Mouse (Mus musculus) megakaryocyte-erythroid progenitor cell, adult 5-6 weeks (primary cell): ENCODE data around the gene 6330409D20Rik. TPM values are rescaled to one million over a fixed set of nuclear protein-coding genes. Genes with fewer than 3 reads are reported as not detected.
A peak's percentile ranks its signal among the peaks of the same experiment; 100 is the strongest.

Experiments
- ATAC-seq: replicated peaks from 2 replicates; pipeline ENCODE4 v1.8.0; 2016; ENCODE audit warnings: mild to moderate bottlenecking, inconsistent platforms; ENCODE audit not compliant: severe bottlenecking, poor library complexity, low FRiP score, low TSS enrichment
- total RNA-seq, 2 experiments: library from RNA; stranded (forward) in 1 of 2; stranded (reverse) in 1 of 2; fragments of 200-1000, 215-1000 nt in 1 of 2; fragments of >200 nt in 1 of 2; fragmentation: Nextera tagmentation in 1 of 2; gene quantifications; 2 replicates each; pipeline ENCODE4 v1.2.3; 2014 to 2017

Gene 6330409D20Rik
- total RNA-seq, 2 experiments from 2014 or later: not detected

- ATAC-seq: no peak
Measured at GRCm38 (mm10) chr2:32758503-32758902, 17.7 kb upstream of the 6330409D20Rik start.

DNA sequence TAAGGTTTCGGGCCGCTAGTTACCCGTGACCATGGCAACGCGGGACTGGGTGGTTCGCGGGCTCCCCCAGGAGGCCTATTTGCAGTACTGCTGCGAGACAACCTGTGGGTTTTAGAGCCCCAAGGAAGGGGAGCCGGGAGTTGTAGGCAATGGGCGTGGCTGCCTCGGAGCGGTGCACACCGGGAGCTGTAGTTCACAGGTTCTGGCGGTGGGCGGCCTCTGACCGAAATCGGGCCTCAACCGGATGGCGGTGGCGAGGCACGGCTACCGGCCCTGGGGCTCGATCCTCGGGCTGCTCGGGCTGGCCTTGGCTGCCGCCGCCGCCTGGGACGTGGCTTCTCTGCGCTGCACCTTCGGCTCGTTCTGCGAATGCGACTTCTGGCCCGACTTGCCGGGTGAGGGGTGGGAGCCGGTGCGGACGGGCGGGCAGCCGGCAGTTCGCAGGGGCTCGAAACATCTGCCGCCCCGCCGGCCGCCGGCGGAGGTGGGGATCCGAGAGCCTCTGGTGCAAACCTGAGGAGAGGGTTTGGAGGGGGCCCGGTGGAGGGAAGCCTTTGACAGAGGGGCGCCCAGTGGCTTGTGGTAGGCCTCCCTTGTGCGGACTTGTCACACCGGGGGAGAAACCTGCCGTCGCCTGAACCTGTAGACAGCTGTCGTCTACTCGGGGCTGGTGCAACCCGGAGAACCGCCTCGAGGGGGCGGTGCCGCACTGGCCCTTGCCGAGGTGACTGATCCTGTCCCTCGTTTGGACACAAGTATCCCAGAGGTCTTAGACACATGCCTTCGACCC is 16.4 kb upstream of the 6330409D20Rik start, which contains the start of gene Tor2a:
Gene Tor2a (plus strand): TSS at position 179 of the 790 bp plus-strand sequence.
- peak; percentile 97 for ATAC-seq

DNA sequence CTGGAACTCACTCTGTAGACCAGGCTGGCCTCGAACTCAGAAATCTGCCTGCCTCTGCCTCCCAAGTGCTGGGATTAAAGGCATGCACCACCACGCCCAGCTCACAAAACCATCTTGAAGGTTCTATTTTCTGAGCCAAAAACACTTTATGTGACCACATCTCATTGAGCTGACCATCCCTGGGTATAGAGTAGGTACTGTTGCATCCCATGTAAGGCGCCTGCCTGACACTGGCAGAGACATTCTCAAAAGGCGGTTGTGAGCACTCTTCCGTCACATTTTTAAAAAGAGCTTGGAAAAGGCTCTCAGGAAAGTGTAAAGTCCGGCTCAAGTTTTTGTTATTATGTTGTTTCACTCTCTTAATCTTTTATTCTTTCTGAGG is 15.8 kb upstream of the 6330409D20Rik start:
- 0 out of 2 replicates have a peak, but pooled peaks have one; percentile 1 for ATAC-seq

- no peak for ATAC-seq
Measured at GRCm38 (mm10) chr2:32752181-32752580, 11.4 kb upstream of the 6330409D20Rik start.

GRCm38 (mm10) chr2:32751665-32752033 is 10.8 kb upstream of the 6330409D20Rik start:
- no peak for ATAC-seq

- ATAC-seq: no peak
Measured at GRCm38 (mm10) chr2:32750887-32751664, 10.3 kb upstream of the 6330409D20Rik start.

DNA sequence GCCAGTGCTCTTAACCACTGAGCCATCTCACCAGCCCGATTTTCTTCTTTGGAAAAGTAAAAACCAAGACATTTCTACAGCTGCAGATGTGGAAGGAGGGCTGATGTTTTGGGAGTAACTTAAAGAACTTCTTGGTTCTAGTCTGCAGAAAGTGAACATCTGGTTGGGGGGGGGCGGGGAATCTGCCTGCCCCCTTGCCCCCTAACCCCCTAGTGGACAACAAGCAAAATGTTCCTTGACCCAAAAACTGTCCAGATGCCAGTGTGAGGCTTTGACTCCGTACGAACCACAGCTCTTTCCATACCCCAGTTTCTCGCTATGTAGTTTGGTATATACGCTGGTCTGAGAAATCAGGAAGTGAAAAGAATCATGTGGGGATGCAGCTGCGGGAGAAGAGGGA is 9.4 kb upstream of the 6330409D20Rik start:
- ATAC-seq: no peak

GRCm38 (mm10) chr2:32749082-32749481 is 8.3 kb upstream of the 6330409D20Rik start:
- no peak for ATAC-seq

- ATAC-seq: no peak
Measured at GRCm38 (mm10) chr2:32744272-32744982, 3.6 kb upstream of the 6330409D20Rik start.

- no peak for ATAC-seq
Measured at GRCm38 (mm10) chr2:32742173-32742531, 1.3 kb upstream of the 6330409D20Rik start.

DNA sequence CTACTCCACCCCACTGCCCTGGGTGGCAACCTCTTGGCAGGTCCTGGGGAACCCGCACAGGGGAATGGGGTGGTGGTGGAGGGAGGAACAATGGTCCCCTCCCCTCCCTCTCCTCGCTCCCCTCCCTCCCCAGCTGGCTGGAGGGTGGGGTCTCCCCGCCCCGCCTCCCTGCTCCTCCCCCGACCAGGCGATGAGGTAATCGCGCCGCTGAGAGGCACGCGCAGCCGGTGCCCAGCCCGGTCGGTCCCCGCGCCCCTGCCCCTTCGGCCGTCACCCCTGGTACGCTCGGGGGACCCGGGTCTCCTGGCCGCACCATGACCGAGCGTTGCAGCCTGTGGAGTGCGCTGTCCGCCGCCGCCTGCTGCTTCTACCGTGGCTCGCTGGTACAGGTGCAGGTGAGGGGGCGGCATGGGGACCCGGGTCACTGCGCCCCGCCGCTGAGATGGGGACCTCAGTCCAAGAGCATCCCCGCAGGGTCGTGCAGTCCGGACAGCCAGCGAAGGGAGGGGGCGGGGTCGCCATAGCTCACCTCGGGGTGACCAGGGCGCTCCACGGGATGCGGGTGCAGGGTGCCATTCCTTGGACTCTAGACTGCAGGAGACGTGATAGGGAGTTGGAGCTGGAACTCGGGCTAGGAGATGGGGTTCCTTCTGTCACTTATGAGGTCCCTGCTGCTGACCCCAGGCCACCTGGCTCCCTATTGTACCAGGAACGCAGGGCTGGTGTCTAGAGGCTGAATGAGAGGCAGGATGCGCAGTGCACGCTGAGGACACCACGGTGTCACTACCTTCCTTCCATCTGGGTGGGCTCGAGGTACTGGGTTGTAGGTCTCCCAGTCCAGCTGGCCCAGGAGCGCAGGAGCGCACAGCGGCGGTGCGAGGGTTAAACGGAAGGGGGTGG is 707 bp upstream of the 6330409D20Rik start:
- no peak for ATAC-seq

GRCm38 (mm10) chr2:32739311-32739710 is 1.5 kb downstream of the 6330409D20Rik start:
- ATAC-seq: no peak

DNA sequence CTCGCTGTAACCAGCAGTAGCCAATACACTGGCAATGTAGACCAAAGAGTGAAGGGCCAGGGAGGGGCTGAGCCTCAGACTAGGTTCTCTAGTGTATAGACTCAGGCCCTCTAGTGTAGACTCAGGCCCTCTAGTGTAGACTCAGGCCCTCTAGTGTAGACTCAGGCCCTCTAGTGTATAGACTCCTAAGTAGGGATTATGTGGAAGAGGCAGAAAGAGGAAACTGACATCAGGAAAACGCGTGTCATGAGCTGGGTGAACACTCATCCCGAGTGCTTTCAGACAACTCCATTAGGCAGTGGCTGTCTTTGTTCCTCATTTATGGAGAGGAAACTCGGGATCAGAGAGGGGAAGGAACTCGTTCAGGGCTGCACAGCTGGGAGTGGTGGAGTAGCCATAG is 3.8 kb downstream of the 6330409D20Rik start:
- ATAC-seq: no peak

DNA sequence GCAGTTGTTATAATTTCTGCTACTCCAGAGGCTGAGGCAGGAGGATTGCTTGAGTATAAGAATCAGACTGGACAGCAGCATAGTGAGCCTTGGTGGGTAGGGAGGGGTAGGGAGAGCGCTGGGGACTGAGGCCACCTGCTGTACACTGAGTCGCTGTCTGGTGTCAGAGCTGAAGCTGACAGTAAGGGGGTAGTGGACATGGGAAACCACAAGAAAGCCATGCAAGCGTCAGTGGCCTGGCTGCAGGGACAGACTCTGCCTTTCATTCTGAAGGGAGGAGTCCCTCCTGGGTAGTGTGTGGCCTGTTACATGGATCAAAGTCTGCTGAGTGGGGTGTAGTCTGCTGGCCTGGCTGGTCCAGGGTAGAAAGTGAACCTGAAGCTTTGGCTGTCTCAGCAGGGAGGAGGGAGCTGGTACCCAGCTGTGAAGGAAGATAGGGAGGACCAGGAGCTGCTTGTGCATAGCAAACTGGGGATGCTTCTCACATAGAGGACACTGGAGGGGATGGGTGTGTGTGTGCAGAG is 4.4 kb downstream of the 6330409D20Rik start:
- ATAC-seq: no peak

DNA sequence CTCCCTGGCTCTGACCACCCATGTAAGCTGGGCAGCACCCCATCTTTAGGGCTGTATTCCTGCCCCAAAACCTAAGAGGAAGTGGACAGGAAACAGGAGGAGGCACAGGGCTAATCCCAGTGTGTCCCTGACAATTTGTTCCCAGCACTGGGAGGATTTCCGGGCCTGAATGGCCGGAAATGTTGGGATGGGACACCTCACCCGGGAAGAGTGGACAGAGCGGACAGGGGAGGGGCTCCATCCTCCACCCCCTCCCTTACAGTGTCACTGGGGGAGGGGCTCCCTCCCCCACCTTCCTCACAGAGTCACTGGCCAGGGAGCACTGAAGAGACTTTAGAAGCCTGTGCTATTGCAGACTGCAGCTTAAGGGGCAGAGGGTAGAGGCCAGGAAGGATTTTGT is 5.9 kb downstream of the 6330409D20Rik start:
- ATAC-seq: no peak

DNA sequence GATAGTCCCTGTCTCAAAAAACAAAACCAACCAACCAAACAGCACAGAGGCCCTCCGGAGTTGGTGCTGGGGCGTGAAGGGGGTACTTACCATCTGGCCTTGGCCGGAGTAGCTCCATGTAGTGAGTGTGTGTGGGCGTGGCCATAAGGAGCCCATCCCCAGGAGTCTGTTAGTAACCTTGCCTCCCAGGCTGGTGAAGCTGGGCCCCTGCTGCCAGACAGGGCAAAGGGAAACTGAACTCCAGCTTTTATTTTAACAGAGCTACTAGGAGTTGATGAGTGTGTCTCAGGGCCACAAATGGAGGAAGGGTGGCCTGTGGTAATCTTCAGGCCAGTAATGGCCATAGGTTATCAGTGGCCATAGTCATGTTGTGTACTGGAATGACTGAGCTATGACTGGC is 6.3 kb downstream of the 6330409D20Rik start:
- no peak for ATAC-seq

DNA sequence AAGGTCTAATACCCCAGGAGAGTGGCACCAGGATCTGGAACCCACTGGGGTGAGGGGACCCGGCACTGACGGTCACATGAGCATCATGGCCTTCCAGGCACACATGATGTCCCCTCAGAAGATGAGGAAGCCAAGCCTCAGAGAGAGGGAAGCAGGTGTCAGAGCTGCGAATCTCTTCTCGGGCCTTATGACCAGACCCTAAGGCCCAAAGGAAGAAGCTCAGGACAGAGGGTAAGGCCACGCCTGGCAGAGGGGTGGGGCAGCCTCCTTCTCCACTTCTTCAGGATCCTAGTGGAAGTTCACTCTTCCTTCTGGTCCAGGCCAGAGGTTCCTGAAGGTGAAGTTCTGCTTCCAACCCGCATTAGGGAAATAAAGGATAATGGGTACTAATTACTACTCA is 8.1 kb downstream of the 6330409D20Rik start:
- ATAC-seq: no peak

GRCm38 (mm10) chr2:32731911-32732310 is 8.9 kb downstream of the 6330409D20Rik start:
- ATAC-seq: no peak

- ATAC-seq: no peak
Measured at GRCm38 (mm10) chr2:32730854-32731253, 10.0 kb downstream of the 6330409D20Rik start.
